ENCODE assay signal across 25 mouse cellular contexts in genomic region chr3:86072066-86072465, GRCm38 (mm10).
"Had no signal": no experiment of that assay in that cellular context is flagged by ENCODE, and none has a peak within 500 bp of the region (broad histone marks: within the 10 kb centered on the region; RNA-seq: fewer than 3 reads in every experiment).

No protein-coding gene starts in this region.

- H3K4me2 ChIP-seq: heart, embryonic 11.5 days; heart, embryonic 13.5 days; heart, embryonic 15.5 days; hindbrain, embryonic 14.5 days; kidney, embryonic 15.5 days; limb, embryonic 12.5 days; liver, embryonic 11.5 days; liver, embryonic 13.5 days had no signal

- H3K27ac ChIP-seq: heart, adult 2 months; heart, embryonic 13.5 days; heart, embryonic 15.5 days; hindbrain, embryonic 14.5 days; kidney, embryonic 15.5 days; kidney, postnatal 0 days; layer of hippocampus, adult 2 months; left cerebral cortex, adult 2 months; limb, embryonic 10.5 days; limb, embryonic 12.5 days; liver, embryonic 13.5 days had no signal

- H3K27me3 ChIP-seq: heart, embryonic 13.5 days; heart, embryonic 15.5 days; kidney, embryonic 15.5 days; limb, embryonic 12.5 days; liver, embryonic 13.5 days had no signal

- H3K9ac ChIP-seq: heart, embryonic 13.5 days; heart, embryonic 15.5 days; hindbrain, embryonic 14.5 days; kidney, embryonic 15.5 days; limb, embryonic 12.5 days; liver, embryonic 13.5 days had no signal

- ATAC-seq: hindbrain, embryonic 16.5 days; intestine, embryonic 16.5 days had no signal

- H3K4me1 ChIP-seq: heart, embryonic 15.5 days; kidney, embryonic 15.5 days; limb, embryonic 10.5 days; limb, embryonic 12.5 days; liver, embryonic 13.5 days had no signal

- DNase-seq: gastrocnemius, postnatal 14 days; gastrocnemius, postnatal 36 days; heart, adult 2 months; heart, postnatal 14 days; heart, postnatal 36 days; kidney, adult 11 months; kidney, adult 2 months; kidney, adult 9 months; kidney, postnatal 14 days; kidney, postnatal 36 days; liver; liver, embryonic 13.5 days had no signal

- H3K36me3 ChIP-seq: heart, embryonic 15.5 days; limb, embryonic 12.5 days; liver, embryonic 13.5 days had no signal

- H3K4me3 ChIP-seq: heart, adult 2 months; heart, embryonic 13.5 days; heart, embryonic 15.5 days; kidney, embryonic 15.5 days; layer of hippocampus, adult 2 months; left cerebral cortex, adult 2 months; limb, embryonic 10.5 days; limb, embryonic 12.5 days; liver, embryonic 13.5 days had no signal

- H3K9me3 ChIP-seq: heart, embryonic 13.5 days; heart, embryonic 15.5 days; kidney, embryonic 15.5 days; limb, embryonic 10.5 days; limb, embryonic 12.5 days; liver, embryonic 13.5 days had no signal
